Mouse (Mus musculus) neural tube, embryonic 11.5 days (tissue): ENCODE measurements around the gene Rnf123. TPM values are rescaled to one million over a fixed set of nuclear protein-coding genes. Genes with fewer than 3 reads are reported as not detected.

ENCODE experiments used
- ATAC-seq: fragments of 200-750 bp; cut with Nextera tagmentation; 2 replicates; pipeline ENCODE4 v1.8.0; 2017; ENCODE audit warnings: moderate number of reproducible peaks, mild to moderate bottlenecking, moderate TSS enrichment, moderate library complexity; ENCODE audit not compliant: insufficient read depth, low FRiP score, low TSS enrichment
- DNase-seq: peaks from one replicate; pipeline ENCODE4 v3.0.0-alpha.2; 2015; ENCODE audit warnings: low spot score
- H3K27ac ChIP-seq: fragments of 300-500 bp; sonication (generic); 2 replicates; pipeline ENCODE4 v1.5.1; 2014; ENCODE audit warnings: low read depth, mild to moderate bottlenecking, low read length
- H3K27me3 ChIP-seq: fragments of 300-500 bp; sonication (generic); 2 replicates; pipeline ENCODE4 v1.6.1; 2014; ENCODE audit warnings: mild to moderate bottlenecking, low read length, mixed read lengths; ENCODE audit not compliant: control insufficient read depth, insufficient read depth
- H3K36me3 ChIP-seq: fragments of 300-500 bp; sonication (generic); 2 replicates; pipeline ENCODE4 v1.6.1; 2014; ENCODE audit warnings: mild to moderate bottlenecking, low read length, moderate library complexity, mixed read lengths; ENCODE audit not compliant: control insufficient read depth, insufficient read depth
- H3K4me1 ChIP-seq: fragments of 300-500 bp; sonication (generic); 2 replicates; pipeline ENCODE4 v1.6.1; 2014; ENCODE audit warnings: low read length, mixed read lengths; ENCODE audit not compliant: control insufficient read depth, insufficient read depth
- H3K4me2 ChIP-seq: fragments of 300-500 bp; sonication (generic); 2 replicates; pipeline ENCODE4 v1.6.1; 2014; ENCODE audit warnings: low read depth, mild to moderate bottlenecking, moderate library complexity
- H3K4me3 ChIP-seq: fragments of 300-500 bp; sonication (generic); 2 replicates; pipeline ENCODE4 v1.5.1; 2014; ENCODE audit warnings: low read depth, low read length
- H3K9ac ChIP-seq: fragments of 300-500 bp; sonication (generic); 2 replicates; pipeline ENCODE4 v1.6.1; 2014; ENCODE audit warnings: mild to moderate bottlenecking, low read length
- H3K9me3 ChIP-seq: fragments of 300-500 bp; sonication (generic); 2 replicates; pipeline ENCODE4 v1.6.1; 2016; ENCODE audit warnings: low read length; ENCODE audit not compliant: control insufficient read depth
- WGBS: fragments of 180-500 bp; shearing (Covaris S2); extraction: QIAGEN DNeasy Blood & Tissue Kit; methylation state at CpG from one replicate; pipeline ENCODE4 v1.1.7; 2014; 5-methylcytosine and 5-hydroxymethylcytosine counted together
- polyA plus RNA-seq: library from polyadenylated mRNA; unstranded; fragments of >200 nt; fragmentation: Nextera tagmentation; extraction: Ambion mirVana; gene quantifications from 2 replicates; pipeline ENCODE4 v1.2.1, GENCODE M21; 2014

Gene Rnf123
- polyA plus RNA-seq, 1 experiment from 2014 or later: 31.6 TPM

DNA sequence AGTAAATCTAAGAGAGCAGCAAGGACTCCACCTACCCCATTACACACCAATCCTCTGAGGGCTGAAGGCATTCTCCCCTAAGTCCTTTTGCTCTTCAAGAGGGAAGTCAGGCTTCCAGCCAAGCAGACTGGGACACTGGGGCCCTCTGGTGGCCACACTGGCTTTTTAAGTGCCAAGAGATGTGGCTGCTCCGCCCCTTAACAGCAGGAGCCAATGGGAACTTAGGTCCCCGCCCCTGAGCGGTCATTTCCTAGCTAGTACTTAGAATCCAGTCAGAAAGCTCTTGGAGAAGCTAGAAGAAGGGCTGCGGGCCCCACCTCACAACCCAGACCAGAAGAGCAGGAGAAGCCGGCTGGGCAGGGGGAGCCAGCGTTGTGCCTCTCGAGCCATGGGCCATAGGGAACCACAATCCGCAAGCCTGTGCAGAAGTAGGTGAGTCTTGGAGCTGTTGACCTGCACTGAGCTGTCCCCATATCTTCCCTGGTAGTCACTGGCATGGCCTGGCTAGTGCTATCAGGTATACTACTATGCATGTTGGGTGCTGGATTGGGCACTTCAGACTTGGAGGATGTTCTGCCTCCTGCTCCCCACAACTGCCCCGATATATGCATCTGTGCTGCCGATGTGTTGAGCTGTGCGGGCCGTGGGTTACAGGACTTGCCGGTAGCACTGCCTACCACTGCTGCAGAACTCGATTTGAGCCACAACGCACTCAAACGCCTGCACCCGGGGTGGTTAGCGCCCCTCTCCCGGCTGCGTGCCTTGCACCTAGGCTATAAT is 30.1 kb downstream of the Rnf123 start, which contains the start of gene Amigo3:
TSS of gene Amigo3 (plus strand) at position 275 of the 780 bp plus-strand sequence.
- no peak within 1 kb of the TSS; the same call in 1 of the 2 replicates for H3K9ac ChIP-seq

GRCm38 (mm10) chr9:108052411-108052810 is 30.7 kb downstream of the Rnf123 start:
- Histone ChIP-seq H3K36me3 (peaks cover 11% of the 10 kb centered on the region), H3K4me2 (no peak overlapping the region), H3K9ac (no peak overlapping the region), H3K27me3 (no peaks in the 10 kb centered on the region), H3K4me1 (peaks cover 13% of the 10 kb centered on the region), H3K27ac (no peak overlapping the region), H3K4me3 (no peak overlapping the region), H3K9me3 (no peaks in the 10 kb centered on the region)
- 75% methylated on average over 7 of the region's 7 CpGs for WGBS
- ATAC-seq (no peak), DNase-seq (no peak)

More for the DNA sequence above, 30.1 kb downstream of the Rnf123 start, which contains the start of gene Amigo3:
- Histone ChIP-seq H3K4me3 (no peak within 1 kb of the TSS), H3K4me2 (peak within 1 kb of the TSS; percentile 9; the same call in 1 of the 2 replicates), H3K27ac (no peak within 1 kb of the TSS), H3K4me1 (peaks cover 11% of the 10 kb centered on the region), H3K27me3 (no peaks in the 10 kb centered on the region), H3K36me3 (peaks cover 11% of the 10 kb centered on the region), H3K9me3 (no peaks in the 10 kb centered on the region)
- ATAC-seq (0 out of 2 replicates have a peak, but pooled peaks have one; percentile 16), DNase-seq (peak; percentile 96)
- 56% methylated on average over 20 of the region's 20 CpGs for WGBS

- H3K27ac ChIP-seq: no peak overlapping the region
- 92% methylated on average over 4 of the region's 4 CpGs for WGBS
- peaks cover 13% of the 10 kb centered on the region for H3K4me1 ChIP-seq
- no peaks in the 10 kb centered on the region for H3K9me3 ChIP-seq
- DNase-seq: no peak
- peaks cover 11% of the 10 kb centered on the region for H3K36me3 ChIP-seq
- no peak for ATAC-seq
- H3K9ac ChIP-seq: no peak overlapping the region
- no peaks in the 10 kb centered on the region for H3K27me3 ChIP-seq
- no peak overlapping the region for H3K4me2 ChIP-seq
- H3K4me3 ChIP-seq: no peak overlapping the region
Observed at GRCm38 (mm10) chr9:108051931-108052220, 31.3 kb downstream of the Rnf123 start.

DNA sequence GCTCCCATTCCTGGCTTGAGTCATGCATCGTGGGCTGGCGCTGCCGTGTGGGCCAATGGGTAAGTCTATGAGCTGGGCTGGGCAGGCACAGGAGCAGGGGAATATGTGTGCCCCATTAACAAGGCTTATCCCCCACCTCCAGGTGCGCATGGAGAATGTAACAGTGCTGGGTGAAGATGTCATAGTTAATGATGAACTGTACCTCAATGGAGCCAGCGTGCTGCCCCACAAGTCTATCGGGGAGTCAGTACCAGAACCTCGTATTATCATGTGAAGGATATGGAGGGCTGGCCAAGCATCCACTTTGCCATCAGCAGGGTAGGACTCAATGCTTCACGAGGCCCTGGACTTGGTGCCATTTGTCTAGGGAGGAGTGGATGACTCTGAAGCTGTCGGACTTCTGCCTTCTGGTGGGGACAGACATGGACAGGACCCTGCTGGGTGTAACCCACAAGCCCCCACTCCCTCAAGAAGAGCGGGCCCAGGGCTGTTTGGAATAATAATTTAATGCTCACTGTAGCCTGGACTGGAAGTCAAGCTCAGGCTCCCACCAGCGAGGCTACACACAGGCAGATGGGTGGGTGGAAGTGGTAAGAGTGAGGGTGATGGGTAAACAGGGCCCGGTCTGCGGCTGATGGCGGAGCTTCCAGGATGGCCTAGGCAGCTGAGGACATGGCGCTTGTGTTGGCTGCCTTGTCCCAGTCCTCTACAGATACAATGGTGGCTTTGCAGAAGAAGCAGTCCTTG is 31.8 kb downstream of the Rnf123 start:
- ATAC-seq (no peak), DNase-seq (no peak)
- no peaks in the 10 kb centered on the region for H3K27me3 ChIP-seq
- no peak overlapping the region for H3K27ac ChIP-seq
- H3K36me3 ChIP-seq: peaks cover 14% of the 10 kb centered on the region
- WGBS: 93% methylated on average over 15 of the region's 15 CpGs
- H3K4me2 ChIP-seq: no peak overlapping the region
- H3K4me3 ChIP-seq: no peak overlapping the region
- peaks cover 13% of the 10 kb centered on the region for H3K4me1 ChIP-seq
- H3K9ac ChIP-seq: no peak overlapping the region
- no peaks in the 10 kb centered on the region for H3K9me3 ChIP-seq

- H3K27me3 ChIP-seq: no peaks in the 10 kb centered on the region
- 40% methylated on average over 15 of the region's 15 CpGs for WGBS
- H3K27ac ChIP-seq: no peak overlapping the region
- H3K9me3 ChIP-seq: no peaks in the 10 kb centered on the region
- peak overlapping the region; percentile 83 for H3K4me2 ChIP-seq
- peak overlapping the region; percentile 72 for H3K9ac ChIP-seq
- DNase-seq (no peak), ATAC-seq (peak; percentile 13; the same call in 1 of the 2 replicates)
- peaks cover 13% of the 10 kb centered on the region for H3K4me1 ChIP-seq
- peak overlapping the region; percentile 68 for H3K4me3 ChIP-seq
- peaks cover 25% of the 10 kb centered on the region for H3K36me3 ChIP-seq
Observed at GRCm38 (mm10) chr9:108049561-108050251, 33.4 kb downstream of the Rnf123 start.

DNA sequence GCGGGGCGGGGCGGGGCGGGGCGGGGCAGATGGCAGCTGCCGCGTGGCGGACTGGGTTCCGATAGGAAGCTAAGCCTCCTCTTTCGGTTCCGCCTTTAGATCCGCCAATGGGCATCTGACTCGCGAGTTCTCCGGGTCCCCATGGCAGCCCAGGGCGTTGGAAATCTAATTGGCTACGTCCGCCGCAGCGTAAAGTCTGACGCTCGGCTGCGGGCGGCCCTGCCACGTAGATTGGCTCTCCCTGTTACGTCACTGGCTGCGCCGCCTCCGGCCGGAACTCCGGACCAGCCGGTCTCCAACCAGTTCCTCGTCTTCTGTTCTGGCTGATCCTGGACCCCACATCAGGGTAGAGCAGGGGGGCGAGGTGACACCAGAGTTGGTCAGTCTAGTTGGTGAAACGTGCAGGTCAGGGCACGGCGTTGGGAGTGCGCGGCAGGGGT is 34.1 kb downstream of the Rnf123 start, which contains the start of gene Gmppb:
TSS of gene Gmppb (plus strand) at position 227 of the 440 bp plus-strand sequence.
- under 1% methylated on average over 36 of the region's 39 CpGs for WGBS
- Histone ChIP-seq H3K9ac (peak within 1 kb of the TSS; percentile 72), H3K4me2 (peak within 1 kb of the TSS; percentile 83), H3K27ac (peak within 1 kb of the TSS; percentile 56), H3K4me3 (peak within 1 kb of the TSS; percentile 68), H3K36me3 (peaks cover 25% of the 10 kb centered on the region), H3K4me1 (peaks cover 13% of the 10 kb centered on the region), H3K9me3 (no peaks in the 10 kb centered on the region), H3K27me3 (no peaks in the 10 kb centered on the region)
- peak; percentile 94 for ATAC-seq
- DNase-seq: peak; percentile 97

DNA sequence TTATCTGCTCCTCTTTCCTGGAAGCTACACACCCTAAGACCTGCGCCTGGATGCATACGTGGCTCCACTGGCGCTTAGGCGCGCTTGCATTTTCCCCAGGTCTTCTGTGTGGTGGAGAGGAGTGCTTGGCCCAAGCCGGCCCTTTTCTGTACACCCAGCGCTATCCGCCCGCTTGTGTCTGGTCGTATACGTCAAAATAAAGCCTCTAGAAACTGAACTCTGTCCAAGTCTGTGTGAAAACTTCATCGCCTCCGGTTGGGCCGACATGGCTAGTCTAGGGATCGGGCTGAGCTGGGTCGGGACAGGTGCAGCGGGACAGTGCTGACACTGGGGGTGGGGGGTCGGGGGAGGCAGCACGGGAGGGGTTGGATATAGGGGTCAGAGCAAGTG is 34.6 kb downstream of the Rnf123 start:
- H3K4me3 ChIP-seq: peak overlapping the region; percentile 68
- H3K4me1 ChIP-seq: peaks cover 13% of the 10 kb centered on the region
- peak overlapping the region; percentile 83 for H3K4me2 ChIP-seq
- peak overlapping the region; percentile 56 for H3K27ac ChIP-seq
- H3K27me3 ChIP-seq: no peaks in the 10 kb centered on the region
- DNase-seq: peak; percentile 47
- WGBS: 2% methylated on average over 19 of the region's 19 CpGs
- H3K9me3 ChIP-seq: no peaks in the 10 kb centered on the region
- H3K9ac ChIP-seq: peak overlapping the region; percentile 62
- peaks cover 21% of the 10 kb centered on the region for H3K36me3 ChIP-seq
- peak; percentile 61 for ATAC-seq
